Mouse (Mus musculus): ENCODE results near the gene Rbms3. TPM values are rescaled to one million over a fixed set of nuclear protein-coding genes. Genes with fewer than 3 reads are reported as not detected.

Gene Rbms3
- polyA plus RNA-seq, 1 experiment from 2014 or later: 38.3 TPM

DNA sequence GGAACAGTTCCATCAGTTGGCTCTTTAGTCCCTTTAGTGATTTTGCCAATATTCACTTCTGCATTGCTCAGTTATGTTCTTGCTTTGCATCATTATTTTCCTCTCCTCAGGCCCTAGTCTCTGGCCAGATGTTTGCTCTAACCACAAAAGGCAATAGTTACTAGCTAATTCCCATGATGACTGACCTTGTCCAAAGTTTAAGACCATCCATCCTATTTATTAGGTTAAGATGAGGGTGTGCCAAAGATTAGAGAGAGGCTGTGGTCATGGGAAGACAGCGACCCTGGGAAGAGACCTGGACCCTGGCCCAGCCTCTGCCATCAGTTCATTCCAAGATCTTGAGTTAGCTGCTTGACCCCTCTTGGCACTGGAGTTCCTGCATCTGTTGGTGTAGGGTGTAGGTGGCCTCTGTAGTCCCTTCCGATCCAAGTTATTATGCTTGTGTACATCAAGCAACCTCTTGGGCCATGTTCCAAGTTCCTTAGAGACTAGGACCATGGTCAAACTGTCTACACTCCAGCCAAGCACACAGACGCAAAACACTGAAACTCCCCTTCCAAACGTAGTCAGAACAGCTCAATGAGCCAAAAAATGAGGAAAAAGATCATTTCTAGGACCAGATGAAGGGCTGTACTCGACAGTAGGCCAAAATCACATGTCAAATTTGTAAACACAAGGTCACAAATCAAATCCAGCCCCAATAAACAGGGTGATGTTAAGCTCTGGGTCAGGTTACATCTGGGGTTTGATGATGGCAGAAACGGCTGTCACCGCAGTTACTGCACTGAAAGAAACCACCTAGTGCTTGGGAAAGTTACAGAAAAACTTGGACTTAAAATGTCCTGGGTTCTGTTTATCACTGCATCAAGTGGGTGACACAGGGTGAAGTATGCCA lies 782.2 kb downstream of the Rbms3 start:
- H3K4me2 ChIP-seq (ENCODE audit: low read depth, low read length): no peak overlapping the region
- H3K4me3 ChIP-seq (ENCODE audit: low read length): no peak overlapping the region
- peak overlapping the region; percentile 8 for H3K27ac ChIP-seq (ENCODE audit: low read length)
- 53% methylated on average over 7 of the region's 7 CpGs for WGBS
- no peaks in the 10 kb centered on the region for H3K9me3 ChIP-seq (replicated peaks; ENCODE audit: control insufficient read depth, low read length)
- no peak overlapping the region for H3K9ac ChIP-seq (ENCODE audit: low read length)
- peaks cover 2% of the 10 kb centered on the region; the same call in 1 of the 2 replicates for H3K4me1 ChIP-seq (ENCODE audit: control insufficient read depth, insufficient read depth, low read length)
- H3K27me3 ChIP-seq (ENCODE audit: control insufficient read depth, insufficient read depth, low read length): no peaks in the 10 kb centered on the region
- ATAC-seq (replicated peaks; ENCODE audit: extremely low read depth, insufficient read depth, low FRiP score): peak; percentile 69
- H3K36me3 ChIP-seq (ENCODE audit: control insufficient read depth, insufficient read depth): no peaks in the 10 kb centered on the region

DNA sequence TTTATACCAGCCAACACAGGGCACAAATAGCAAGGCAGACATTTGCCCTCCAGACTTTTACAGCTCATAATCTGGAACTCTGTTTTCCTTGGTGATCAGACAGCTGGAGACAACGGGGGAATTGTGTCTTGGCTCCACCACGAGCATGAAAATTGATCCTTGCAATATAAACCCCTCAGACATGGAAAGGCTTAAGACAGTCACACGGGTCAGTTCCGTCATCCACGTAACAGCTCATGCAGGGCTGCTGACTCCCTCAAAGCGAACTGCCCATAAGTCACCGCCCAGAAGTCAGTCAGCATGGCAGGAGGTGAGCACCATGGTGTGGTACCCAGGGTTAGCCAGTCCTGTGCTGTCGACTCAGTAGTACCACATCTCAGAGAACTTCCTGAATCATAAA lies 794.8 kb downstream of the Rbms3 start:
- H3K27ac ChIP-seq (ENCODE audit: low read length): no peak overlapping the region
- H3K4me3 ChIP-seq (ENCODE audit: low read length): no peak overlapping the region
- H3K36me3 ChIP-seq (ENCODE audit: control insufficient read depth, insufficient read depth): no peaks in the 10 kb centered on the region
- 71% methylated on average over 8 of the region's 8 CpGs for WGBS
- no peaks in the 10 kb centered on the region for H3K9me3 ChIP-seq (replicated peaks; ENCODE audit: control insufficient read depth, low read length)
- ATAC-seq (replicated peaks; ENCODE audit: extremely low read depth, insufficient read depth, low FRiP score): no peak
- H3K27me3 ChIP-seq (ENCODE audit: control insufficient read depth, insufficient read depth, low read length): no peaks in the 10 kb centered on the region
- H3K4me2 ChIP-seq (ENCODE audit: low read depth, low read length): no peak overlapping the region
- H3K9ac ChIP-seq (ENCODE audit: low read length): no peak overlapping the region
- H3K4me1 ChIP-seq (ENCODE audit: control insufficient read depth, insufficient read depth, low read length): peaks cover 6% of the 10 kb centered on the region; the same call in 1 of the 2 replicates

DNA sequence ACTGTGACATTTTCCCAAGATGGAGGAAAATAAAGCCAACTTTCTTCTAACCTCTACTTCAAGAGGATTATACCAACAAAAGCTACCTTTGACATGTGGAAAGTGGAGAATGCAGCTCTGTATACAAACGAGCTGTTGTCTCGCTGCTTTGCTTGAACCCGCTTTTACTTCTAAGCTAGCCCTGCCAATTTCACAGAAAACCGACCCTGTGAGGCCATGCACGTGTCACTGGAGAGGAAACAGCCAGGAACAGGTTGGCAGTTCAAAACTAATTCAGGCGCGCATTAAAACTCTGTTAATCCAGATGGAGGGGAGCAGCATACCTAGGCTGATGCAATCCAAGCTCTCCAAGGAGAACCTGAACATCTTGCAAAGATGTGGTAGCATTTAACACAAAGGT lies 796.0 kb downstream of the Rbms3 start:
- WGBS: 85% methylated on average over 7 of the region's 7 CpGs
- peaks cover 6% of the 10 kb centered on the region; the same call in 1 of the 2 replicates for H3K4me1 ChIP-seq (ENCODE audit: control insufficient read depth, insufficient read depth, low read length)

DNA sequence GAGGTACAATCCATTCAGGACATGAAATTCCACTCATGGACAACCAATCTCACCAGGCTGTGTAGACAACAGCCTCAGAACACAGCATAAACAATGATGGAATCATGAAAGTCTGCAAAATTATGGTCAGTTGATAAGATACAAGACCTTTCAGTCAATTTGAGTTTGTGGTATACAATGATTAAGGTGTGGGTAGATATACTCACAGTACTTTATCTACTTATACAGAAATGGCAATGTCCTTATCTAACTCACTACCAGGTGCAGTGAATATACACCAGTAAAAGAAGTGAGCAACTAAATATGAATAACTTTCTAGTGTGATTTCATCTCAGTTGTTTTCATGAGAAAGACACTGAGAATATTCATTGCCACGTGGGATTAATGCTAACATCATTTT lies 796.9 kb downstream of the Rbms3 start:
- H3K4me3 ChIP-seq (ENCODE audit: low read length): no peak overlapping the region
- ATAC-seq (replicated peaks; ENCODE audit: extremely low read depth, insufficient read depth, low FRiP score): no peak
- H3K36me3 ChIP-seq (ENCODE audit: control insufficient read depth, insufficient read depth): no peaks in the 10 kb centered on the region
- H3K4me2 ChIP-seq (ENCODE audit: low read depth, low read length): no peak overlapping the region
- H3K4me1 ChIP-seq (ENCODE audit: control insufficient read depth, insufficient read depth, low read length): peaks cover 6% of the 10 kb centered on the region; the same call in 1 of the 2 replicates
- H3K9ac ChIP-seq (ENCODE audit: low read length): no peak overlapping the region
- H3K27me3 ChIP-seq (ENCODE audit: control insufficient read depth, insufficient read depth, low read length): no peaks in the 10 kb centered on the region
- no peak overlapping the region for H3K27ac ChIP-seq (ENCODE audit: low read length)
- WGBS: 68% methylated on average over 1 of the region's 1 CpGs
- no peaks in the 10 kb centered on the region for H3K9me3 ChIP-seq (replicated peaks; ENCODE audit: control insufficient read depth, low read length)

More for the DNA sequence above, 796.0 kb downstream of the Rbms3 start:
- no peak overlapping the region for H3K27ac ChIP-seq (ENCODE audit: low read length)
- H3K4me3 ChIP-seq (ENCODE audit: low read length): no peak overlapping the region
- no peaks in the 10 kb centered on the region for H3K36me3 ChIP-seq (ENCODE audit: control insufficient read depth, insufficient read depth)
- ATAC-seq (replicated peaks; ENCODE audit: extremely low read depth, insufficient read depth, low FRiP score): no peak
- no peak overlapping the region for H3K4me2 ChIP-seq (ENCODE audit: low read depth, low read length)
- no peak overlapping the region for H3K9ac ChIP-seq (ENCODE audit: low read length)
- H3K27me3 ChIP-seq (ENCODE audit: control insufficient read depth, insufficient read depth, low read length): no peaks in the 10 kb centered on the region
- H3K9me3 ChIP-seq (replicated peaks; ENCODE audit: control insufficient read depth, low read length): no peaks in the 10 kb centered on the region

DNA sequence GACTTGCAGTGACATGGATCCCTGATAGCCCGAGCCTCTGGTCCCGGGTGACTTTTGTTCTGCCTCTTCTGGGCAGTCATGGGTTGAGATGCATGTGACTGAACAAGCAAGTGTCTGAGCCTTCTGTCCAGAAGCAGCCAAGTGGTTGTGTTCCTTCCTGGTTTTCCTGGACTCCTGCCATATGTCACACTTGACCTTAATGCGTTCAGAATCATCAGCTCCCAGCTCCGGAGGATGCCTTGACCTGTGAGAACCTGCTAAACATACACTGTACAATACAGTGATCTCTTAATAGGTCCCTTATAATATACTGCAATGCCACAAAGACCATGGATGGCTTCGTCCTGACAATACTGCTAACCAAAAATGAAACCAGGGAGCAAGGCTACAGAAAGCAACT lies 798.3 kb downstream of the Rbms3 start:
- H3K27ac ChIP-seq (ENCODE audit: low read length): no peak overlapping the region

DNA sequence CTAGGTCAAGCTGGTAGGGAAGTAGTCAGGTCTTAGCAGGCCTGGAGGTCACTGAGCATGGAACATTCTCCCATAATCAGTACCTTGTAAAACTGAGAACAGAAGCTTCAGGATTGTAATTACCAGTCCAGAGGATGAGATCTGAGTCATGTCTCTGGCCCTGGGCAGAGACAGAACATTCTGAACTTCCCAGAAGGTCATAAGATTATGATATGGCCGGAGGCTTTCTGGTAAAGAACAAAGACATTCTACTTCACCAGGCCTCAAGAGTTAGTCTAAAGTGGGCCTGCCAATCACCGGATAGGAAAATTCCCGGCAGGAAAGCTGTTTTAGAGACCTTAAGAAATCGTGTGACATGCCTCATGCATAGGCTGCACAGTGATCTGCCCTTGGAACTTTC lies 799.8 kb downstream of the Rbms3 start:
- Histone ChIP-seq H3K36me3 (ENCODE audit: control insufficient read depth, insufficient read depth) (no peaks in the 10 kb centered on the region), H3K9me3 (replicated peaks; ENCODE audit: control insufficient read depth, low read length) (no peaks in the 10 kb centered on the region), H3K4me3 (ENCODE audit: low read length) (no peak overlapping the region), H3K27ac (ENCODE audit: low read length) (no peak overlapping the region), H3K9ac (ENCODE audit: low read length) (no peak overlapping the region), H3K27me3 (ENCODE audit: control insufficient read depth, insufficient read depth, low read length) (no peaks in the 10 kb centered on the region), H3K4me1 (ENCODE audit: control insufficient read depth, insufficient read depth, low read length) (peaks cover 6% of the 10 kb centered on the region; the same call in 1 of the 2 replicates), H3K4me2 (ENCODE audit: low read depth, low read length) (no peak overlapping the region)
- WGBS: 54% methylated on average over 4 of the region's 4 CpGs
- ATAC-seq (replicated peaks; ENCODE audit: extremely low read depth, insufficient read depth, low FRiP score): no peak

More for the DNA sequence above, 798.3 kb downstream of the Rbms3 start:
- 37% methylated on average over 5 of the region's 5 CpGs for WGBS
- Histone ChIP-seq H3K4me3 (ENCODE audit: low read length) (no peak overlapping the region), H3K4me1 (ENCODE audit: control insufficient read depth, insufficient read depth, low read length) (peaks cover 6% of the 10 kb centered on the region; the same call in 1 of the 2 replicates), H3K9ac (ENCODE audit: low read length) (no peak overlapping the region), H3K36me3 (ENCODE audit: control insufficient read depth, insufficient read depth) (no peaks in the 10 kb centered on the region), H3K27me3 (ENCODE audit: control insufficient read depth, insufficient read depth, low read length) (no peaks in the 10 kb centered on the region), H3K4me2 (ENCODE audit: low read depth, low read length) (no peak overlapping the region), H3K9me3 (replicated peaks; ENCODE audit: control insufficient read depth, low read length) (no peaks in the 10 kb centered on the region)
- peak; percentile 70; the same call in 1 of the 2 replicates for ATAC-seq (replicated peaks; ENCODE audit: extremely low read depth, insufficient read depth, low FRiP score)

DNA sequence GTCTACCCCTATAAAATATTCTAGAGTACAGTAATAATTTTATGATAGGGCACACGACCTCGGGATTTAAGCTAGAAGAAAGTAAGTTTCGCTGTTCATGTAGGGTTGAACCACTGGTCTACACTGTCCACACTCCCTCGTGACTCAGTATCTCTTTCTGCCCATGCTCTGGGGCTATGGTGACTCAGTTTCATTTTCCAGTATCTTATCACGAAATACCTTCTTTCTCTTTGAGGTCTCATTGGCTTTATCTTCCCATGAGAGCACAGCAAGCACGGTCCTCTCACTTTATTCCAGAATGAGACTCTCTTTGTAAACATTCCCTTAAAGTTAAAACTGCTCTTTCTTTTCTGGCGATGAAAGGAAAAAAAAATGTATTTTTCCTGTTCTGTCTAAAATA lies 808.1 kb downstream of the Rbms3 start:
- no peak overlapping the region for H3K4me2 ChIP-seq (ENCODE audit: low read depth, low read length)
- no peak for ATAC-seq (replicated peaks; ENCODE audit: extremely low read depth, insufficient read depth, low FRiP score)
- H3K27me3 ChIP-seq (ENCODE audit: control insufficient read depth, insufficient read depth, low read length): no peaks in the 10 kb centered on the region
- no peak overlapping the region for H3K27ac ChIP-seq (ENCODE audit: low read length)
- no peak overlapping the region for H3K4me3 ChIP-seq (ENCODE audit: low read length)
- H3K36me3 ChIP-seq (ENCODE audit: control insufficient read depth, insufficient read depth): no peaks in the 10 kb centered on the region
- H3K4me1 ChIP-seq (ENCODE audit: control insufficient read depth, insufficient read depth, low read length): no peaks in the 10 kb centered on the region
- no peaks in the 10 kb centered on the region for H3K9me3 ChIP-seq (replicated peaks; ENCODE audit: control insufficient read depth, low read length)
- no peak overlapping the region for H3K9ac ChIP-seq (ENCODE audit: low read length)
- 78% methylated on average over 7 of the region's 7 CpGs for WGBS

DNA sequence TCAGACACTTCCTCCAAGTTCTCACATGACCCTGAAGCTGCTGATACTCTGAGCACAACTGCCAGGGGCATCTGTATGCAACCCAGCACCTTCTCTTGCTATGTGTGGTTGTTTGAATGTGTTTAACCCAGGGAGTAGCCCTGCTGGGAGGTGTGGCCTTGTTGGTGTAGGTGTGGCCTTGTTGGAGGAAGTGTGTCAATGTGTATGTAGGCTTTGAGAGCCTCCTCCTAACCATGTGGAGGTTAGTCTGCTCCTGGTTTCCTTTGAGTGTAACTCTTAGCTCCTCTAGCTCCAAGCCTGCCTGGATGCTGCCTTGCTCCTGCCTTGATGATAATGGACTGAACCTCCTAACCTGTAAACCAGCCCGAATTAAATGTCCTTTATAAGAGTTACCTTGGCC lies 812.5 kb downstream of the Rbms3 start:
- H3K4me1 ChIP-seq (ENCODE audit: control insufficient read depth, insufficient read depth, low read length): no peaks in the 10 kb centered on the region
- no peak overlapping the region for H3K4me3 ChIP-seq (ENCODE audit: low read length)
- no peak overlapping the region for H3K9ac ChIP-seq (ENCODE audit: low read length)
- 62% methylated on average over 1 of the region's 1 CpGs for WGBS
- no peak overlapping the region for H3K27ac ChIP-seq (ENCODE audit: low read length)
- no peaks in the 10 kb centered on the region for H3K27me3 ChIP-seq (ENCODE audit: control insufficient read depth, insufficient read depth, low read length)
- H3K9me3 ChIP-seq (replicated peaks; ENCODE audit: control insufficient read depth, low read length): no peaks in the 10 kb centered on the region
- no peak for ATAC-seq (replicated peaks; ENCODE audit: extremely low read depth, insufficient read depth, low FRiP score)
- no peaks in the 10 kb centered on the region for H3K36me3 ChIP-seq (ENCODE audit: control insufficient read depth, insufficient read depth)
- H3K4me2 ChIP-seq (ENCODE audit: low read depth, low read length): no peak overlapping the region

DNA sequence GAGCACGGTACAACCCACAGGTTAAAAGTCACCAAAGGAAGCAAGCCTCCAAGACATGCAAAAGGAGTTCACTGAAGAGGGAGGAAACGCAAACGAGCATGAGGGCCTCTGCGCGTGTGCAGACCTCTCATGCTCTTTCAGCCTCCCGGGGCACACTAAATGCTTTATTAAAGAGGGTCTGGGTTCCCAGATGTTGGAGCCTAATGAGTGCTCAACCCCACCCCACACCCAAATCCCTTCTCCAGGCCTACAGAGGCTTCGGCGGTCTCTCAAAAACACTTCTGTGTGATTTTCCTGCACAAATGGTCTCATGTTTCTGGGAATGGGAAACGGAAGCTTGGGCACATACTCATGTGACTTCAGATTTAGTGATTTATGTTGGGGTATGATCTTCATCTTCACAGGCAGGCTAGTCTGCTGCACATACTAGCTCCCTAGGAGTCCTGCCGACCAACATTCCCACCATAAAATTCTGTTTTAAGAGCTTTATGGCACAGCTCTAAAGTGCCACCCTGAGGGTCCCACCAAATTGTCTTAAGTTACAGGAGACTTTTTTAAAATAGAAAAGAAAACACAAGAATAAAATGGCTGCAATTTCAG lies 815.1 kb downstream of the Rbms3 start:
- H3K4me2 ChIP-seq (ENCODE audit: low read depth, low read length): no peak overlapping the region
- ATAC-seq (replicated peaks; ENCODE audit: extremely low read depth, insufficient read depth, low FRiP score): no peak
- no peaks in the 10 kb centered on the region for H3K4me1 ChIP-seq (ENCODE audit: control insufficient read depth, insufficient read depth, low read length)
- no peaks in the 10 kb centered on the region for H3K27me3 ChIP-seq (ENCODE audit: control insufficient read depth, insufficient read depth, low read length)
- H3K36me3 ChIP-seq (ENCODE audit: control insufficient read depth, insufficient read depth): no peaks in the 10 kb centered on the region
- H3K9me3 ChIP-seq (replicated peaks; ENCODE audit: control insufficient read depth, low read length): no peaks in the 10 kb centered on the region
- no peak overlapping the region for H3K4me3 ChIP-seq (ENCODE audit: low read length)
- no peak overlapping the region for H3K27ac ChIP-seq (ENCODE audit: low read length)
- 75% methylated on average over 10 of the region's 10 CpGs for WGBS
- no peak overlapping the region for H3K9ac ChIP-seq (ENCODE audit: low read length)
